Mouse (Mus musculus) embryonic facial prominence, embryonic 14.5 days (tissue): ENCODE data around the gene Plcb4. TPM values are rescaled to one million over a fixed set of nuclear protein-coding genes. Genes with fewer than 3 reads are reported as not detected.
A peak's percentile ranks its signal among the peaks of the same experiment; 100 is the strongest.
"Not testable (repeated sequence)": the region's sequence is repeated elsewhere in the genome, so short reads cannot be mapped to it uniquely, and the experiment has no call there.

Experiments used
- ATAC-seq: fragments of 200-750 bp; cut with Nextera tagmentation; 2 replicates; pipeline ENCODE4 v1.8.0; 2017; ENCODE audit warnings: low read depth, moderate number of reproducible peaks, moderate TSS enrichment
- DNase-seq: peaks from one replicate; pipeline ENCODE4 v3.0.0-alpha.2; 2015; ENCODE audit warnings: low spot score
- H3K27ac ChIP-seq: fragments of 300-500 bp; sonication (generic); replicated peaks from 2 replicates; pipeline ENCODE4 v1.5.1; 2014; ENCODE audit warnings: low read depth, mild to moderate bottlenecking, low read length, moderate library complexity
- H3K27me3 ChIP-seq: fragments of 300-500 bp; sonication (generic); replicated peaks from 2 replicates; pipeline ENCODE4 v1.6.1; 2014; ENCODE audit warnings: low read length; ENCODE audit not compliant: control insufficient read depth, insufficient read depth
- H3K36me3 ChIP-seq: fragments of 300-500 bp; sonication (generic); 2 replicates; pipeline ENCODE4 v1.6.1; 2014; ENCODE audit warnings: low read length, mixed read lengths; ENCODE audit not compliant: control insufficient read depth, insufficient read depth
- H3K4me1 ChIP-seq: fragments of 300-500 bp; sonication (generic); 2 replicates; pipeline ENCODE4 v1.6.1; 2014; ENCODE audit warnings: antibody characterized with exemption, low read length; ENCODE audit not compliant: control insufficient read depth, insufficient read depth
- H3K4me2 ChIP-seq: fragments of 300-500 bp; sonication (generic); 2 replicates; pipeline ENCODE4 v1.6.1; 2014; ENCODE audit warnings: low read depth, mild to moderate bottlenecking, low read length, moderate library complexity, mixed read lengths
- H3K4me3 ChIP-seq: fragments of 300-500 bp; sonication (generic); 2 replicates; pipeline ENCODE4 v1.5.1; 2014; ENCODE audit warnings: low read depth, mild to moderate bottlenecking, low read length
- H3K9ac ChIP-seq: fragments of 300-500 bp; sonication (generic); 2 replicates; pipeline ENCODE4 v1.6.1; 2014; ENCODE audit warnings: low read depth, mild to moderate bottlenecking, low read length, moderate library complexity, mixed read lengths
- H3K9me3 ChIP-seq: fragments of 300-500 bp; sonication (generic); 2 replicates; pipeline ENCODE4 v1.6.1; 2016; ENCODE audit warnings: low read length; ENCODE audit not compliant: control insufficient read depth
- WGBS: fragments of 180-500 bp; shearing (Covaris S2); extraction: QIAGEN DNeasy Blood & Tissue Kit; methylation state at CpG from one replicate; pipeline ENCODE4 v1.1.7; 2014; 5-methylcytosine and 5-hydroxymethylcytosine counted together
- polyA plus RNA-seq: library from polyadenylated mRNA; unstranded; fragments of >200 nt; fragmentation: Nextera tagmentation; extraction: Ambion mirVana; gene quantifications from 2 replicates; pipeline ENCODE4 v1.2.1, GENCODE M21; 2014

The Plcb4 gene
- polyA plus RNA-seq, 1 experiment from 2014 or later, result 20.8 TPM

DNA sequence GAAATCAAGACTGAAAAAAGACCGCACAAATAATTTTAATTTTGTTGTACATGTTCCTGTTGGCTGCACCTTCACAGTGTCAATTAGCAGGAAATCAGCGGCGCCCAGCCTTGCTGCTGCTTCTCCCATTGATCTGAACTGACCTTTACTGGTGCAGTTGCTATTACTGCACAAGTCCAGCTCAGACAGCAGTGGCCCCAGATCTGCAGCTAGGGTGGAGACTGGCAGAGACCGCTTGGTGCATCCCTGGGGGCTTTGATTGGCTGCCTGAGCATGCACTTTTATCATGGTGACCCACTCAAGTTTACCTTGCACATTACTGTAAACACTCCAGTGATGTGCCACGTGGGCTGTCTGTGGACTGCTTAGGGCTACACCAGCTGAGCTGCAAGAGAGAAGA lies 45.9 kb downstream of the Plcb4 start:
- Histone ChIP-seq H3K36me3 (no peaks in the 10 kb centered on the region), H3K27ac (no peak overlapping the region), H3K9me3 (no peaks in the 10 kb centered on the region), H3K27me3 (no peaks in the 10 kb centered on the region), H3K4me1 (no peaks in the 10 kb centered on the region), H3K4me2 (no peak overlapping the region), H3K4me3 (no peak overlapping the region), H3K9ac (no peak overlapping the region)
- ATAC-seq (no peak), DNase-seq (no peak)
- WGBS, result 86% methylated on average over 5 of the region's 5 CpGs

DNA sequence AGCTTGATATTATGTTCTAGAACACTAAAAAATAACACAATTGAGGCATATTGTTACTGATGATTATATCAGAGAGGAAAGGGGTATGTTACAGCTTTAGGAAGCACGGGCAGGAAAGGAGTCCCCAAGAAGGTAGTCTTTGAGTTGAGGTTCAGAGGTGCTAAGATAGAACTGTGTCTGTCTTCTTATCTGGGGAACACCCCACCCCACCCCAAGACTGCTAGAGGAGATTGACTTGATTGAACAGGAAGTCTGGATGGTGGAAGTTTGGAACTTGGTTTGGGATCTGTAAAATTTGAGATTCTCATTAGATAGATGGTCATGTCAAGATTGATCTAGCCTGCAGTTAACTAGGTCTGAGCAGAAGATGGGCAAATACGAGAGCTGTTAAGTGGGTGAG lies 48.5 kb downstream of the Plcb4 start:
- Histone ChIP-seq H3K9me3 (no peaks in the 10 kb centered on the region), H3K36me3 (no peaks in the 10 kb centered on the region), H3K4me3 (no peak overlapping the region), H3K27me3 (no peaks in the 10 kb centered on the region), H3K4me1 (peaks cover 14% of the 10 kb centered on the region), H3K27ac (no peak overlapping the region), H3K9ac (no peak overlapping the region), H3K4me2 (no peak overlapping the region)
- WGBS, result 89% methylated on average over 2 of the region's 2 CpGs
- ATAC-seq (no peak), DNase-seq (no peak)

DNA sequence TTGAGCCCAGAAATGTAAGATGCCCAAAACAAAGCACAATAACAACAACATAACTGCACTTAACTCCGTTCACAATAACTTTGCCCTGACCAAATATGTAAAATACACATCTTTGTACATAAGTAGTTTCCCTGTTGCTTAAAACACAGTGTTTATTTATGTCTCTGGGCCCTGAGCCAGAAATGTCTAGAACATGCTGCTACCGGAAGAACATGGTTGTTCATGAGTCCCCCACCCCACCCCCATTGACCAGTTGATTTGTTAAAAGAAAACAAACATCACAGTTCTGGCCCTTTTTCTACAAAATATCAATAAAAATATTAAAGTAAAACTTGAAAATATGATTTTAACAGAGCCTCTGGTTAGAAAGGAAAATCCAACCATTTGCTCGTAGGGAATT lies 49.6 kb downstream of the Plcb4 start:
- ATAC-seq (no peak), DNase-seq (peak; percentile 69)
- no peaks in the 10 kb centered on the region for H3K27me3 ChIP-seq
- no peaks in the 10 kb centered on the region for H3K9me3 ChIP-seq
- H3K27ac ChIP-seq, result no peak overlapping the region
- H3K4me3 ChIP-seq, result no peak overlapping the region
- H3K4me2 ChIP-seq, result no peak overlapping the region
- H3K36me3 ChIP-seq, result no peaks in the 10 kb centered on the region
- H3K4me1 ChIP-seq, result peaks cover 18% of the 10 kb centered on the region
- no peak overlapping the region for H3K9ac ChIP-seq
- 56% methylated on average over 3 of the region's 3 CpGs for WGBS

DNA sequence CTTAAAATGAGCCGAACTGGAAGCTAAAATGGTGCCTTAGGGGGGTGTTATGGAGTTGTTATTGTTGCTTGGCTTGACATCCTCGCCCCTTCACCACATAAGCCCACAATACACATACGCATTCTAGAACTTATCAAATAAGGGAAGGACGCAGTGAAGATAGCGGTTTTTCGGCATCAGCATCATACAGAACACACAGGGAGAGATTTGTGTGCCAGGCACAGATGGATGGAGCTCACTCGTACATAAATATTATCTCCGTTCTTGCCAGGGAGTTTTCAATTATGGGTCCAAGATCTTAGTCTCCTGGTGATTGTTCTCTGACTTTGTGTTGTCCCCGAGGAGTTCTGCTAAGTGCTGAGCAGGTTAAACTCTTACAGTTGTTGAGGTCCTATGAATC lies 50.0 kb downstream of the Plcb4 start:
- no peak overlapping the region for H3K4me3 ChIP-seq
- DNase-seq, result no peak
- no peak overlapping the region for H3K9ac ChIP-seq
- ATAC-seq, result no peak
- no peaks in the 10 kb centered on the region for H3K36me3 ChIP-seq
- H3K4me1 ChIP-seq, result peaks cover 18% of the 10 kb centered on the region
- no peak overlapping the region for H3K27ac ChIP-seq
- WGBS, result 86% methylated on average over 9 of the region's 9 CpGs
- H3K4me2 ChIP-seq, result no peak overlapping the region
- no peaks in the 10 kb centered on the region for H3K27me3 ChIP-seq
- H3K9me3 ChIP-seq, result no peaks in the 10 kb centered on the region

DNA sequence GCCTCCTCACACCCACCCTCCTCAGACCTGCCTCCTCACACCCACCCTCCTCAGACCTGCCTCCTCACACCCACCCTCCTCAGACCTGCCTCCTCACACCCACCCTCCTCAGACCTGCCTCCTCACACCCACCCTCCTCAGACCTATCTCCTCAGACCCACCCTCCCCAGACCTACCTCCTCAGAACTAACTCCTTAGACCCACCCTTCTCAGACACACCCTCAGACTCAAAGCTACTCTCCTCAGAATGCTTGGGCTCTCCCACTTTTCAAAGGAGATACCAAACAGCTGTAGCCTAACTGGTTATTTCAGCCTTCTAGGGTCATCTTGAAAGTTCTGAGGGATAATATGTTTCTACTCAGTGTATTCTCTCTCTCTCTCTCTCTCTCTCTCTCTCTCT lies 50.9 kb downstream of the Plcb4 start:
- H3K27me3 ChIP-seq, H3K36me3 ChIP-seq, H3K4me3 ChIP-seq, DNase-seq, ATAC-seq, H3K9me3 ChIP-seq, H3K27ac ChIP-seq, H3K9ac ChIP-seq, H3K4me2 ChIP-seq: not testable (repeated sequence)
- H3K4me1 ChIP-seq, result peaks cover 18% of the 10 kb centered on the region

DNA sequence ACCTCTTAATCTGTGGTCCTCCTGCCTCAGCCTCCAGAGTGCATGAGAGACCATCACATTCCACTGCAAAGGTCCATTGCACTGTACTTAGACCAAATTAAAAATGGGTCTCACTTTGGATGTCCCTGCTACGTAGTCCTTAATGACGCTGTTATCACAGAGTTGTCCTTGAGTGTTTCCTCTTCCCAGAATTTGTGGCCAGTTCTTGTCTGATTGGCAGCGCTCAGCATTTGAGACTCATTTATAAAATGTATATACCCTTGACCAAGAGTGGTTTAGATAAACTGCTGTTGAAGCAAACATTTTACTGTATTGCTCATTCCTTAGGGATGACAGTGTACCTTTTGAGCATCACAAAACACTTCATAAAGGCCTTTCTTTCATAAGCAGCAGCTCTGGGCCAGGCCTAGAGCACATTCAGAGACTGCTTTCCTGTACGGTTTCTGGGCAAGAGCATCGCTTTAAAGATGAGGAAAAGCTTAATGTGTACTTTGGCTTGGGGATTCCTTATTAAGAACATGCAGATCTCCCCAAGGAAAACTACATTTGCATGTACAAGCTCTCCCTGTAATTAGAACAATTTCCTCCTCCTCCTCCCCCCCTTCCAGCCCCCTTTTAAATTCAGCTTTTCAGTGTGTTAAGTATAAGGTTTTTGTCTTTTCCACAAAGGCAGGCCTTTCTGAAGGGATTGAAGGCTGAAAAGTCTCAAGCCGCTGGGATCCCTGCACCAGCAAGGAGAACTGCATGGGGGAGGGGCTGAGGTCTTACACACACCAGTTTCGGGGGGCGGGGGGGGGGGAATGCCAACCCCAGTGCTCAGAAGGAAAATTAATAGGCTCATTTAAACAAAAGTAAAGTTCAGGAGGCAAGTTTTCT lies 52.5 kb downstream of the Plcb4 start:
- Histone ChIP-seq H3K9me3 (no peaks in the 10 kb centered on the region), H3K4me1 (peaks cover 18% of the 10 kb centered on the region), H3K36me3 (no peaks in the 10 kb centered on the region), H3K4me2 (peak overlapping the region; percentile 49), H3K27ac (peak overlapping the region; percentile 75), H3K27me3 (no peaks in the 10 kb centered on the region), H3K9ac (no peak overlapping the region; the same call in 1 of the 2 replicates), H3K4me3 (peak overlapping the region; percentile 20)
- ATAC-seq, result peak; percentile 71
- DNase-seq, result peak; percentile 82
- 32% methylated on average over 8 of the region's 8 CpGs for WGBS

DNA sequence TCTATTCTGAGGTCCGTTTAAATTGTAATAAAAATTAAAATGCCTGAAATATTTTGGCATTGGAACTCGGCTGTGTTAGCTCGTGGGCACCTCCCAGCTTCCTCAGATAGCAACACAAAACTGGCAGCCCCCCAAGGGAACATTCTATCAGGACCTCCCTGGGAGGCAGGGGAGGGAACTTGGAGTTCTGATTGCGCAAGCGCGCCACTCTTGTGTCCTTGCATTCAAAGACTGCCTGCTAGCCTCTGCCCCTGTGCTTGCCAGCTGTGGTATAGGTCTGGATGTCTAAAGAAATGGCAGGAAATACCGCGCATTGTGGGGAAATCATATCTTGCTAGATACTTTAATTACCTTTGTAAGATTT lies 53.1 kb downstream of the Plcb4 start:
- Histone ChIP-seq H3K4me1 (peaks cover 19% of the 10 kb centered on the region), H3K4me2 (peak overlapping the region; percentile 49), H3K27ac (peak overlapping the region; percentile 75), H3K9me3 (no peaks in the 10 kb centered on the region), H3K36me3 (no peaks in the 10 kb centered on the region), H3K9ac (no peak overlapping the region; the same call in 1 of the 2 replicates), H3K4me3 (peak overlapping the region; percentile 20), H3K27me3 (no peaks in the 10 kb centered on the region)
- ATAC-seq (peak; percentile 85), DNase-seq (peak; percentile 94)
- 9% methylated on average over 8 of the region's 8 CpGs for WGBS

DNA sequence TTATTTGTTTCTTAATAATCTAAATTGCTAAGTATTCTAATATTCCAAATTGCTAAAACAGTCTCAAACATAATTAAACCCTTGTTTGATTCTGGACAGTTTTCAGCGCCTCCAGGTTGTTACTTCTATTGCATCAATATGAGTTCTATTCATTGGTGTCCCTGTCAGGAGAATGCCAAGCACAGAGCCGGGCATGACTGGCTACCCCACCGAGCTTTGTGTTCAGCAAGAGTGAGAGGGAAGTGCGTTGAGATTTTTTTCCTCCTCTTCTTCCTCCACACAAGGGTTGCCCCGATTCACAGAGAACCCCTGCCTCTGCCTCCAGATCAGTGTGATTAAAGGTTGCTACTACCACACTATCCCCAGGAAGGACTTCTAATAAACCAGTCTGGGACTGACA lies 53.5 kb downstream of the Plcb4 start:
- H3K36me3 ChIP-seq, result no peaks in the 10 kb centered on the region
- no peak overlapping the region for H3K9ac ChIP-seq
- H3K27ac ChIP-seq, result no peak overlapping the region
- H3K4me2 ChIP-seq, result no peak overlapping the region; the same call in 1 of the 2 replicates
- no peak for DNase-seq
- no peaks in the 10 kb centered on the region for H3K9me3 ChIP-seq
- no peak for ATAC-seq
- 36% methylated on average over 5 of the region's 5 CpGs for whole genome bisulfite sequencing
- H3K4me1 ChIP-seq, result peaks cover 23% of the 10 kb centered on the region
- no peak overlapping the region for H3K4me3 ChIP-seq
- H3K27me3 ChIP-seq, result no peaks in the 10 kb centered on the region

DNA sequence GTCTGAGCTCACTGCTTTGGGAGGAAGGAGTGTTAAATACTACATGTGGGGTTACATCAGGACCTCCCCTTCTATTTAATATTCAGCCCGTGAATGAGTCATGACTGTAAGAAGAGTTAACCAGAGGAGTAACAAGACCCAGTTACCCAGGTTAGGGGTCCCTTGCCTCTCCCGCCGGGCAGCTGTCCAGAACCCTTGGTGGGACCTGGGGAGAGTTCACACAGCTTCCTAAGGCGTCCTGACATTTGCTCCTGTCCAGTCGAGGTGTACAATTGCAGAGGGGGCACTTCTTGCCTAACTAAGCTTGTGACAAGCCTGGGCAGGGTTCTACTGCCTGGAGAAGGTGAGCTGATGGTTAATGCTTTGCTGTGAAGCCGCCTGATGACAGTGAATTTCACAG lies 54.1 kb downstream of the Plcb4 start:
- Histone ChIP-seq H3K9me3 (no peaks in the 10 kb centered on the region), H3K9ac (no peak overlapping the region), H3K27ac (no peak overlapping the region), H3K36me3 (no peaks in the 10 kb centered on the region), H3K4me2 (no peak overlapping the region), H3K27me3 (no peaks in the 10 kb centered on the region), H3K4me1 (peaks cover 27% of the 10 kb centered on the region), H3K4me3 (no peak overlapping the region)
- DNase-seq (no peak), ATAC-seq (no peak)
- 61% methylated on average over 6 of the region's 6 CpGs for WGBS
